In the genomic region with DNA sequence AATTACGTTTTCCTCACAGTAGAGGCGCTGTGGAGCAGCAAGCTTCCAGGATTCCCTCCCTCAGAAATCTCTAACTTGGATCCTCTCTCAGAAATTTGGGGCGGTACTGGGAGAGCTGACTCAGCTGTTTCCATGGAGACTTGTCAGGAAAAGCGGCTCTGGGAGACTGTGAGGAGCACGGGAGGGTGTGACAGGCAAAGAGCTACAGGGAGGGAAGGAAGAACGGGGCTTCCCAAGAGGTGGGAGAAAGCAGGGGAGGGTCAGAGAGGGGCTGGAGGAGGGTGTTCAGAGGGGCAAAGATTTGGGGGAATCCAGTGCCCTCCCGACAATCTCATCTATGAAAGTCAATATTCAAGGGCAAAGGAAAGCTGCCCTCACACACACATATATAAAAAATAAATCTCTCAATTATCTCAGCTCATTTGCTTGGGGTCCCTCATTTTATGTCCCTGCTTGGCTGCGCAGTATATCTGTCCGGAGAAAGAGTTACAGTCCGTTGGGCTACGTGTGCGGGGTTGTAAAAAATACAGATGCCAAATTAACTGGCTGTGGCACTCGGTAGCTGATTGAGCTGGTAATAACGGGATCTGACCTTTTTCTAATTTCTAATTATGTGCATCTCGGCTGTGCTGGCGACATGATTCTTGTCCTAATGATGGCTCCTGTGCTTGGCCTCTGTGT, we compare ENCODE assay signal across 9 mouse cellular contexts.
DNase-seq lines count a peak whose midpoint lies in the region; ATAC-seq lines count a peak whose summit lies in the region.
"Had no signal": no experiment of that assay in that cellular context is flagged by ENCODE, and none has a peak within 500 bp of the region (broad histone marks: within the 10 kb centered on the region; RNA-seq: fewer than 3 reads in every experiment).

No protein-coding gene starts in this region.

- intact Hi-C loops in heart, postnatal 36 days (cut with DNase I): no loop called here

- no peak overlapping the region for H3K9ac ChIP-seq in forebrain, embryonic 14.5 days (ENCODE audit: low read length)
- no peak overlapping the region for H3K9ac ChIP-seq in lung, embryonic 15.5 days

- H3K36me3 ChIP-seq in forebrain, embryonic 14.5 days (ENCODE audit: control insufficient read depth, insufficient read depth, low read length): peaks cover 3% of the 10 kb centered on the region; the same call in 1 of the 2 replicates
- H3K36me3 ChIP-seq in lung, embryonic 15.5 days: no peaks in the 10 kb centered on the region

- peak overlapping the region; percentile 5; the same call in 1 of the 2 replicates for H3K4me2 ChIP-seq in forebrain, embryonic 14.5 days (ENCODE audit: low read length)
- H3K4me2 ChIP-seq in lung, embryonic 15.5 days: peak overlapping the region; percentile 36; the same call in 1 of the 2 replicates

- DNase-seq in Muller cell, postnatal 12 days (ENCODE audit: inconsistent ontology term): peak; percentile 79
- peak; percentile 42 for DNase-seq in cerebellum, adult 11 months
- DNase-seq in forebrain, embryonic 14.5 days (ENCODE audit: low spot score): peak; percentile 92
- DNase-seq in heart, postnatal 36 days: peak; percentile 43 to 48
- peak; percentile 24 for DNase-seq in large intestine, adult 2 months (ENCODE audit: low read depth, low spot score)
- DNase-seq in retina, embryonic 14.5 days (ENCODE audit: low spot score): peak; percentile 86
- DNase-seq in spleen, postnatal 14 days (ENCODE audit: low spot score in 2 of 2): no peak

- H3K9me3 ChIP-seq in forebrain, embryonic 14.5 days (replicated peaks; ENCODE audit: control insufficient read depth, low read length): no peaks in the 10 kb centered on the region
- no peaks in the 10 kb centered on the region for H3K9me3 ChIP-seq in lung, embryonic 15.5 days

- peaks cover 10% of the 10 kb centered on the region for H3K4me1 ChIP-seq in forebrain, embryonic 14.5 days (ENCODE audit: control insufficient read depth, insufficient read depth, low read length)
- peaks cover 6% of the 10 kb centered on the region; the same call in 1 of the 2 replicates for H3K4me1 ChIP-seq in lung, embryonic 15.5 days

- H3K27ac ChIP-seq in forebrain, embryonic 14.5 days (ENCODE audit: low read depth, low read length): no peak overlapping the region
- no peak overlapping the region for H3K27ac ChIP-seq in lung, embryonic 15.5 days

- 34% methylated on average over 16 of the region's 16 CpGs for WGBS in forebrain, embryonic 14.5 days
- WGBS in large intestine, adult 2 months: 41% methylated on average over 16 of the region's 16 CpGs
- 37% methylated on average over 16 of the region's 16 CpGs for WGBS in lung, embryonic 15.5 days

- ATAC-seq in forebrain, embryonic 14.5 days: peak; percentile 87
- peak; percentile 89; the same call in 1 of the 2 replicates for ATAC-seq in lung, embryonic 15.5 days (ENCODE audit: borderline replicate concordance, extremely low read depth, low FRiP score, low TSS enrichment)

- no peak overlapping the region for H3K4me3 ChIP-seq in forebrain, embryonic 14.5 days (ENCODE audit: low read depth, low read length)
- no peak overlapping the region for H3K4me3 ChIP-seq in lung, embryonic 15.5 days
- H3K4me3 ChIP-seq: erythroblast, embryonic 14.5 days had no signal

- H3K27me3 ChIP-seq in forebrain, embryonic 14.5 days (replicated peaks; ENCODE audit: control insufficient read depth, insufficient read depth, low read length): no peaks in the 10 kb centered on the region
- no peaks in the 10 kb centered on the region for H3K27me3 ChIP-seq in lung, embryonic 15.5 days

Comparison
In these comparisons a context has a peak if more than half of its experiments do, and no peak if none do; other contexts are left out.
1. DNase-seq: peak in Muller cell, postnatal 12 days (single experiment), cerebellum, adult 11 months (single experiment), forebrain, embryonic 14.5 days (single experiment), heart, postnatal 36 days (2 of 2), large intestine, adult 2 months (single experiment) and retina, embryonic 14.5 days (single experiment); none in spleen, postnatal 14 days (0 of 2).